Mouse (Mus musculus) stomach, postnatal 0 days (tissue): ENCODE measurements around the gene Cd8b1. TPM values are rescaled to one million over a fixed set of nuclear protein-coding genes. Genes with fewer than 3 reads are reported as not detected.

ENCODE experiments used
- ATAC-seq: fragments of 200-750 bp; cut with Nextera tagmentation; 2 replicates; pipeline ENCODE4 v1.8.0; 2017; ENCODE audit not compliant: low FRiP score, low TSS enrichment
- DNase-seq: peaks from one replicate; pipeline ENCODE4 v3.0.0-alpha.2; 2016; ENCODE audit warnings: low spot score
- H3K27ac ChIP-seq: fragments of 300-500 bp; sonication (generic); replicated peaks from 2 replicates; pipeline ENCODE4 v1.5.1; 2014; ENCODE audit warnings: mild to moderate bottlenecking, control low read depth
- H3K27me3 ChIP-seq: fragments of 300-500 bp; sonication (generic); 2 replicates; pipeline ENCODE4 v1.6.1; 2014; ENCODE audit warnings: low read length; ENCODE audit not compliant: control insufficient read depth, insufficient read depth
- H3K36me3 ChIP-seq: fragments of 300-500 bp; sonication (generic); 2 replicates; pipeline ENCODE4 v1.6.1; 2014; ENCODE audit warnings: low read length, mixed read lengths; ENCODE audit not compliant: control insufficient read depth, insufficient read depth
- H3K4me1 ChIP-seq: fragments of 300-500 bp; sonication (generic); replicated peaks from 2 replicates; pipeline ENCODE4 v1.6.1; 2014; ENCODE audit warnings: antibody characterized with exemption; ENCODE audit not compliant: control insufficient read depth, insufficient read depth
- H3K4me2 ChIP-seq: fragments of 300-500 bp; sonication (generic); replicated peaks from 2 replicates; pipeline ENCODE4 v1.6.1; 2014; ENCODE audit warnings: low read depth, mild to moderate bottlenecking, control low read depth, moderate library complexity
- H3K4me3 ChIP-seq: fragments of 300-500 bp; sonication (generic); 2 replicates; pipeline ENCODE4 v1.5.1; 2014; ENCODE audit warnings: low read depth, low read length, control low read depth
- H3K9ac ChIP-seq: fragments of 300-500 bp; sonication (generic); 2 replicates; pipeline ENCODE4 v1.6.1; 2014; ENCODE audit warnings: mild to moderate bottlenecking, low read length, control low read depth, mixed read lengths
- H3K9me3 ChIP-seq: fragments of 300-500 bp; sonication (generic); 2 replicates; pipeline ENCODE4 v1.6.1; 2016; ENCODE audit warnings: low read length; ENCODE audit not compliant: control insufficient read depth
- CTCF ChIP-seq: IDR thresholded peaks from 2 replicates; pipeline ENCODE4 v1.5.1; 2016; ENCODE audit warnings: antibody characterized with exemption, low read depth, mild to moderate bottlenecking, moderate library complexity
- EP300 ChIP-seq: optimal IDR thresholded peaks from 2 replicates; pipeline ENCODE3; 2016; ENCODE audit warnings: antibody characterized with exemption
- WGBS: fragments of 180-500 bp; shearing (Covaris S2); extraction: QIAGEN DNeasy Blood & Tissue Kit; methylation state at CpG from one replicate; pipeline ENCODE4 v1.1.7; 2014; 5-methylcytosine and 5-hydroxymethylcytosine counted together
- polyA plus RNA-seq: library from polyadenylated mRNA; unstranded; fragments of >200 nt; fragmentation: Nextera tagmentation; extraction: Ambion mirVana; gene quantifications from 2 replicates; pipeline ENCODE4 v1.2.1, GENCODE M21; 2015

The Cd8b1 gene
- polyA plus RNA-seq, 1 experiment from 2014 or later, result not detected

DNA sequence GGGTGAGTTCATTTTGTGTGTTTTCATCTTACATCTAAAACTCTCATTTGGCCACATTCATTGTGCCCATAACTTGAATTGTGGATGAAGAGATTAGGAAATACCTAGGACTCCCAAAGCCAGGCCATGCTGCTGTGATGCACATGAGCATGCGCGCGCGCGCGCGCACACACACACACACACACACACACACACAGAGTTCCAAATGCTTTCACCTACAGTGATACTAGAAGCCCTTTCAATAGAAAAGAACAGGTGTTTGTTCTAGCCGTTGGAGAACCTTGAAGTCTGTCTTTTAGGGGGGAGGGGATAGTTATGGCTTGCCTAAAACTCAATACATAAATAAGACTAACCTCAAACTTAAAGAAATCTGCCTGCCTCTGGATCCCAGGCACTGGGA lies 15.1 kb downstream of the Cd8b1 start:
- H3K9me3 ChIP-seq, result no peaks in the 10 kb centered on the region
- no peak for TF ChIP-seq EP300
- TF ChIP-seq CTCF, result no peak
- 93% methylated on average over 8 of the region's 8 CpGs for WGBS
- no peak overlapping the region for H3K4me3 ChIP-seq
- H3K27me3 ChIP-seq, result no peaks in the 10 kb centered on the region
- DNase-seq (no peak), ATAC-seq (no peak)
- no peaks in the 10 kb centered on the region for H3K36me3 ChIP-seq
- H3K4me2 ChIP-seq, result no peak overlapping the region
- H3K27ac ChIP-seq, result no peak overlapping the region
- no peak overlapping the region for H3K9ac ChIP-seq
- H3K4me1 ChIP-seq, result no peaks in the 10 kb centered on the region

DNA sequence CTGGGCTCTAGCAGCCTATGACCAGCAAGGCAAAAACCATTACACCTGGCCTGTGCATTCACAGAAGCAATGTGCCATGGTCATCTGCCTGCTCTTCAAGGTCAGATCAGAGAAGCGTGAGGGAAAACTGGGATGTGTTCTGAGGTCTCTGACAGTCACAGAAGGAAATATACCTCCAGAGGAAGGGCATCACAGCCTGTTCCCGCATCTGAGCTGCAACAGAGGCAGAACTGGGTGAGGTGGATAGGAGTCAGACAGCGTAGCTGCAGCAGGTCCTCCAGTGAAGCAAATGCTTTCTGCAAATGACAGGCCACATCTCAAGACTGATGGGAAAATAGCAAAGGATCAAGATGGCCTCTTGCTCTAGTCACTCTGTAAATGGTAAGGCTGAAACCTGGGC lies 16.4 kb downstream of the Cd8b1 start:
- Histone ChIP-seq H3K9me3 (no peaks in the 10 kb centered on the region), H3K9ac (no peak overlapping the region), H3K4me3 (no peak overlapping the region), H3K4me1 (no peaks in the 10 kb centered on the region), H3K27me3 (no peaks in the 10 kb centered on the region), H3K36me3 (no peaks in the 10 kb centered on the region), H3K27ac (no peak overlapping the region), H3K4me2 (no peak overlapping the region)
- TF ChIP-seq EP300, result no peak
- no peak for TF ChIP-seq CTCF
- 83% methylated on average over 3 of the region's 3 CpGs for WGBS
- DNase-seq, result no peak
- ATAC-seq, result no peak

DNA sequence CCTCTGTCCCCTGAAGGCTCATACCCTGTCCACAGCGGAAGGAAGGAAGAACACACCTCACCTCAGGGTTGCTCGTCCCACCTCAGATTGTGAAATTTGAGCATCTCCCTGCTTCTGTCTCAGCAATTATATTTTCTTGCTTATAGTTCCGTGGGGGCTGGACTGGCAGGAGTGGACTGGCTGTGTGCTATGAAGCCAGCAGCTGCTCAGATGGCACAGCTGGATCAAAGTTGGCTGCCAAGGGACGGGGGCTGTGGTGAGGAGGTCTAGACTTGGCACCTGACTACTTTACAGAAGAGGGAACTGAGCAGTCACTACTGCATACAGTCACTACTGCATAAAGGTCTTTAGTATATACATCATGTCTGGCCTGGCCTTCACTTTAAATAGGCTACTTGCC lies 16.8 kb downstream of the Cd8b1 start:
- Histone ChIP-seq H3K36me3 (no peaks in the 10 kb centered on the region), H3K27me3 (no peaks in the 10 kb centered on the region), H3K4me2 (no peak overlapping the region), H3K4me1 (no peaks in the 10 kb centered on the region), H3K9ac (no peak overlapping the region), H3K4me3 (no peak overlapping the region), H3K9me3 (no peaks in the 10 kb centered on the region), H3K27ac (no peak overlapping the region)
- 82% methylated on average over 4 of the region's 4 CpGs for WGBS
- ATAC-seq, result no peak
- TF ChIP-seq EP300 (no peak), CTCF (no peak)
- no peak for DNase-seq

DNA sequence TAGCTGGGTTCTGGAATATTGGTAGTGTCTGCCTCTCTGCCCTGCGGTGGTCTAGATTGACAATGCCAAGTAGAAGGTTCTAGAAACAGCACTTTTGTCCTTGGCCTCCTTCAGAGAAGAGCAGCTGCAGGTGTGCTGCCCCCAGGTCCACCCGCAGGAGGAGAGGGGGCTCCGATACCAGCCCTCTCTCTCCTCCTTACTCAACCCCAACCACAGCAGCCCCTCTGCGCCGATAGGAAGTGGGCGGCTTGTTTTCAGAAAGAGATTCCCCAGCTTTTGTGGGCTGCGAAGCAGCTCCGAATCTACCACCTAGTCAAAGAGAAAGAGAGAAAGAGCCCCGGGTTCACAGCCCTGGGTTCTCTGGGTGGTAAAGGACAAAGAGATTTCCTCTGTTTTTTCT lies 18.6 kb downstream of the Cd8b1 start:
- ATAC-seq (no peak), DNase-seq (no peak)
- Histone ChIP-seq H3K27me3 (no peaks in the 10 kb centered on the region), H3K4me1 (no peaks in the 10 kb centered on the region), H3K4me2 (no peak overlapping the region), H3K4me3 (no peak overlapping the region), H3K9ac (no peak overlapping the region), H3K9me3 (no peaks in the 10 kb centered on the region), H3K27ac (no peak overlapping the region), H3K36me3 (no peaks in the 10 kb centered on the region)
- TF ChIP-seq CTCF, result no peak
- no peak for TF ChIP-seq EP300
- 88% methylated on average over 9 of the region's 9 CpGs for WGBS

DNA sequence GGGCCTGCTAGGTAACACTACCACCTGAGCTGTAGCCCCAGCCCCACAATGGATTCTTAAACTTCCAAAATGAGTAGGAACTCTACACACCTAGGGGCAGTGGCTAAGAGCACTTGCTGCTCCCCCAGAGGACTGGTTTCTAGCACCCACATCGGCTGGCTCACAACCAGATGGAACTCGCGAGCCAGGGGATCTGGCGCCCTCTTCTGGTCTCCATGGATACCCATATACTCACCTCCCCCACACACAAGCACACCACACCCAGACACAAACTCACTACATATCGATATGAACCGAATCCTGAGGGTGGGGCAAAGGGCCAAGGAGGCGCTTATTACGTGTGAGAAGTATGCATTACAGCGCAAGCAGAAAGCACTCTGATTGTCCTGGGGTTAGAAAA lies 25.4 kb downstream of the Cd8b1 start:
- Histone ChIP-seq H3K4me3 (no peak overlapping the region), H3K9me3 (no peaks in the 10 kb centered on the region), H3K36me3 (no peaks in the 10 kb centered on the region), H3K4me1 (no peaks in the 10 kb centered on the region), H3K9ac (no peak overlapping the region), H3K27me3 (no peaks in the 10 kb centered on the region), H3K27ac (no peak overlapping the region), H3K4me2 (no peak overlapping the region)
- TF ChIP-seq CTCF (no peak), EP300 (no peak)
- DNase-seq (no peak), ATAC-seq (no peak)
- WGBS, result 89% methylated on average over 9 of the region's 9 CpGs

DNA sequence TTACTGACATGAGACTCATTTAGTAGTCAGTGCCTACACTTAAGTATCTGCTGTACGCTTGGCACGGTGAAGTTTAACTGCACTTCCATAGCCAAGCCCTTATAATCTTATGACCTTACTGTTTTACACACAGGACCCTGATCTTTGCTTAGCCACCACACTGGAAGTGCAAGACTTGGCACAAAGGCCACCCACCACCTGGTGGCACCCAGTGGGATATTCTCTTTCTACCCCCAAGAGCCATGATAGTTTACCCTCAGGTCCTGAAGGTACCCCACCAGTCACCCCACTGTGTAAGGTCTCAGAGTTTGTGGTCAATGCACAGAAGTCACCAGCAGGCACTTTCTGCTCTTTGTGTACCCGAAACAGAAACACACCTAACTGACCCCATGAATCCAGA lies 28.6 kb downstream of the Cd8b1 start:
- Histone ChIP-seq H3K36me3 (no peaks in the 10 kb centered on the region), H3K4me3 (no peak overlapping the region), H3K4me1 (no peaks in the 10 kb centered on the region), H3K9ac (no peak overlapping the region), H3K4me2 (no peak overlapping the region), H3K27me3 (no peaks in the 10 kb centered on the region), H3K27ac (no peak overlapping the region), H3K9me3 (no peaks in the 10 kb centered on the region)
- TF ChIP-seq CTCF (no peak), EP300 (no peak)
- 86% methylated on average over 3 of the region's 3 CpGs for WGBS
- DNase-seq (no peak), ATAC-seq (no peak)
